In the genomic region with DNA sequence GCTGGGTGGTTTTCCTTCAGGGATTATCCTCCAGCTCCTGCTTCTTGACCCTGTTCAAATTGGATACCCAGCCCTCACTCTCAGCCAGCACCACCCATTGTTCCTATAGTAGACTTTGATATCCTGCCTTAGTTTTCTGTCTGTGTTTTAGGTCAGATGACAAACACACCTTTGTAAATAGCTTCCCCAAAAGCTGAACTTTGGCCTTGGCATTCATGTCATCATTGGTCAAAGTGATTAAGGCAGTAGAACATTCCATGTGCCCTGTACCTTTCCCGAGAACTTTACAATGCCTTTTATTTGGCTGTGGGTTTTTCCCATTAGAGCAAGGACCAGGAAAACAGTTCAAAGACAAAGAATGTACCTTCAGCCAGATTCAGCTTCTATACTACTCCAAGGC, we compare ENCODE assay signal across 16 mouse cellular contexts.
"Had no signal": no experiment of that assay in that cellular context is flagged by ENCODE, and none has a peak within 500 bp of the region (broad histone marks: within the 10 kb centered on the region; RNA-seq: fewer than 3 reads in every experiment).

No protein-coding gene starts in this region.

- H3K27me3 ChIP-seq: neural tube, embryonic 12.5 days; neural tube, embryonic 13.5 days; neural tube, embryonic 15.5 days; stomach, embryonic 15.5 days had no signal

- H3K9me3 ChIP-seq: neural tube, embryonic 12.5 days; neural tube, embryonic 13.5 days; neural tube, embryonic 15.5 days; stomach, embryonic 15.5 days had no signal

- H3K27ac ChIP-seq: neural tube, embryonic 12.5 days; neural tube, embryonic 13.5 days; neural tube, embryonic 15.5 days; stomach, embryonic 15.5 days; stomach, postnatal 0 days had no signal

- DNase-seq: retina, postnatal 1 day; right cerebral cortex, adult 18-20 months; right cerebral cortex, postnatal 14 days; right cerebral cortex, postnatal 25 days; right cerebral cortex, postnatal 4 days; thymus, adult 18-20 months; thymus, adult 2 months; thymus, postnatal 14 days; thymus, postnatal 25 days; thymus, postnatal 36 days; thymus, postnatal 4 days had no signal

- H3K9ac ChIP-seq: neural tube, embryonic 12.5 days; neural tube, embryonic 13.5 days; neural tube, embryonic 15.5 days; stomach, embryonic 15.5 days had no signal

- H3K4me1 ChIP-seq: neural tube, embryonic 12.5 days; neural tube, embryonic 13.5 days; stomach, embryonic 15.5 days had no signal

- H3K4me2 ChIP-seq: neural tube, embryonic 12.5 days; neural tube, embryonic 13.5 days; neural tube, embryonic 15.5 days; stomach, embryonic 15.5 days had no signal

- H3K36me3 ChIP-seq: neural tube, embryonic 12.5 days; neural tube, embryonic 13.5 days; neural tube, embryonic 15.5 days; stomach, embryonic 15.5 days had no signal

- H3K4me3 ChIP-seq: neural tube, embryonic 12.5 days; neural tube, embryonic 13.5 days; neural tube, embryonic 15.5 days; stomach, embryonic 15.5 days had no signal
